Mouse (Mus musculus): Measurements from ENCODE around the gene BC053393. TPM values are rescaled to one million over a fixed set of nuclear protein-coding genes. Genes with fewer than 3 reads are reported as not detected.

BC053393 gene
- not detected for polyA plus RNA-seq (2014; fragmentation: Illumina TruSeq; extraction: RNeasy Lipid Tissue Mini Kit (QIAGEN cat#74804))

GRCm38 (mm10) chr11:46571327-46571726 is at the start of gene BC053393:
Gene BC053393 (plus strand): TSS chr11:46571536.

DNA sequence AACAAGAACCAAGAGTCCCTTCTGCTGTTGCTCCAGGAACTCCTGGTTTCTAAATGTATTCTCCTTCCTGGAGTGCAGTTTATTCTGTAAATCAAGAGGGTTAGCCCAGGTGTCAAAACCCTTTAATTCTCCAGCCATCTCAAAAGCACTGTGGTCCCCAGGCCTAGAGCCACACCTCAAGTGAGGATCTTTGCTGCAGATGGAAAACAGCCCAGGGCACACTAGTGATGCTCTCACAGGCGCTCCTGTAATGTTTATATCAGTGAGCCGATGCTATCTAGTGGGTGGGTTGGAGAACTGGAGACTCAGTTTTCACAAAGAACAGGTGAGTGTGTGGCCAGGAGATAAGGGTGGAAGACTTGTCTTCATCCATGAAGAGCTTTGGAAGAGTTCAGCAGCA is 47.4 kb upstream of the BC053393 start, which contains the start of gene Gm12169:
TSS of gene Gm12169 (plus strand) at position 301 of the 400 bp plus-strand sequence.

GRCm38 (mm10) chr11:46629211-46629795 is 58.0 kb downstream of the BC053393 start, which contains the start of gene Dppa1:
Gene Dppa1 (minus strand): TSS chr11:46629261.

Other genes starting within 250 kb of the BC053393 start
- 0.68 TPM for gene Itk, start 182.0 kb upstream of the BC053393 start, polyA plus RNA-seq (2014; fragmentation: Illumina TruSeq; extraction: RNeasy Lipid Tissue Mini Kit (QIAGEN cat#74804))
- not detected for gene Fam71b, start 175.0 kb upstream of the BC053393 start, polyA plus RNA-seq (2014; fragmentation: Illumina TruSeq; extraction: RNeasy Lipid Tissue Mini Kit (QIAGEN cat#74804))
- gene Med7, start 134.6 kb upstream of the BC053393 start, polyA plus RNA-seq (2014; fragmentation: Illumina TruSeq; extraction: RNeasy Lipid Tissue Mini Kit (QIAGEN cat#74804)), result 187 TPM
- 2.0 TPM for gene Havcr2, start 116.6 kb upstream of the BC053393 start, polyA plus RNA-seq (2014; fragmentation: Illumina TruSeq; extraction: RNeasy Lipid Tissue Mini Kit (QIAGEN cat#74804))
- not detected for gene Gm12169, start 47.3 kb upstream of the BC053393 start, polyA plus RNA-seq (2014; fragmentation: Illumina TruSeq; extraction: RNeasy Lipid Tissue Mini Kit (QIAGEN cat#74804))
- 0.88 TPM for gene Dppa1, start 57.7 kb downstream of the BC053393 start, polyA plus RNA-seq (2014; fragmentation: Illumina TruSeq; extraction: RNeasy Lipid Tissue Mini Kit (QIAGEN cat#74804))
- 0.34 TPM for gene Timd2, start 135.5 kb downstream of the BC053393 start, polyA plus RNA-seq (2014; fragmentation: Illumina TruSeq; extraction: RNeasy Lipid Tissue Mini Kit (QIAGEN cat#74804))
- gene Havcr1, start 163.5 kb downstream of the BC053393 start, polyA plus RNA-seq (2014; fragmentation: Illumina TruSeq; extraction: RNeasy Lipid Tissue Mini Kit (QIAGEN cat#74804)), result 0.43 TPM
- gene Timd4, start 239.3 kb downstream of the BC053393 start, polyA plus RNA-seq (2014; fragmentation: Illumina TruSeq; extraction: RNeasy Lipid Tissue Mini Kit (QIAGEN cat#74804)), result 1.6 TPM

Measured in ovary, adult 10 weeks (tissue).